Mouse (Mus musculus) olfactory bulb, adult 2 months (tissue): ENCODE data around the gene Hnrnph2.

ENCODE experiments used
- CTCF ChIP-seq: fragments of 200-500 bp; IDR thresholded peaks from 2 replicates; pipeline ENCODE4 v1.5.1; 2012; ENCODE audit warnings: low read depth, mild to moderate bottlenecking, low read length, moderate library complexity; ENCODE audit not compliant: insufficient read depth
- POLR2A ChIP-seq: fragments of 200-500 bp; IDR thresholded peaks from 2 replicates; pipeline ENCODE4 v1.6.1; 2012; ENCODE audit warnings: mild to moderate bottlenecking, low read depth, low read length, moderate library complexity; ENCODE audit not compliant: insufficient read depth

DNA sequence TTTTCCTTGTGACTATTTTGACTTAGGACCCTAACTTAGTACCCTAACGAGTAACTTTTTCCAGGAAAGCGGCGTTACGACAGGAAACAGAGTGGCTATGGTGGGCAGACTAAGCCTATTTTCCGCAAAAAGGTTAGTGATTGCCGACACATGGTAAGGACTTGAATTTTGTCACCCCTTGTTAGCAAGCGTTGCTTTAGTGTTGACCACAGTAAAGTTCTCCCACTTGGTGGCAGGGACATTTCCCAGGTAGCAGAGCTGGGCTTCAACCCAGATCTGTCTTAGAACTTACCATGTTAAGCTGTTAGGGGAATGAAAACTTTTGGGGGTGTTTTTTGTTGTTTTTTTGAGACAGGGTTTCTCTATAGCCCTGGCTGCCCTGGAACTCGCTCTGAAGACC is 14.5 kb upstream of the Hnrnph2 start:
- no peak for TF ChIP-seq CTCF
- no peak for TF ChIP-seq POLR2A
